Mouse (Mus musculus) G1E (cell line): Measurements from ENCODE around the gene Tap2.

Experiments
- CTCF ChIP-seq: IDR thresholded peaks from 2 replicates; pipeline ENCODE4 v1.5.1; 2012; ENCODE audit warnings: low read depth, low read length, inconsistent platforms, mixed read lengths
- GATA1 ChIP-seq: IDR thresholded peaks from 2 replicates; pipeline ENCODE4 v1.6.1; 2012; ENCODE audit warnings: borderline replicate concordance, low read length, inconsistent platforms, mixed read lengths
- GATA2 ChIP-seq: IDR thresholded peaks from 2 replicates; pipeline ENCODE4 v1.6.1; 2012; ENCODE audit warnings: low read depth, low read length, inconsistent platforms, borderline replicate concordance
- TAL1 ChIP-seq: conservative IDR thresholded peaks from 2 replicates; pipeline ENCODE4 v1.6.1; 2012; ENCODE audit warnings: low read depth, low read length, inconsistent platforms, mixed read lengths

DNA sequence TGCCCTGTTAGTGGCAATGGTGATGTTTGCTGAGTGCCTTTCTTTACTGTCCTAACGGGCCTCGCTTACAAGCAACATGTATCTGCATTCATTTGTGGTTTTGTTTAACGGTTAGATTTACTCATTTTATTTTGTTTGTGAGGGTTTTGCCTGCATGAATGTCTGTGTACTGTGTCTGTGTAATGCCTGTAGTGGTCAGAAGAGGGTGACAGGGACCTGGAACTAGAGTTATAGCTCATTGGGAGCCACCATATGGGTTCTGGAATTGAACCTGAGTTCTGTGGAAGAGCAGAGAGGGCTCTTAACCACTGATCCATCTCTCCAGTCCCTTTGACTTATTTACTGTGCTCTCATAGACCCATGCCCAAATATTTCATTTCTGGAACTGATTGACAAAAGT is 43.7 kb downstream of the Tap2 start:
- no peak for TF ChIP-seq GATA1
- TF ChIP-seq CTCF: no peak
- no peak for TF ChIP-seq TAL1
- TF ChIP-seq GATA2: no peak
